Mouse (Mus musculus): Measurements from ENCODE around the gene Iqcf3. TPM values are rescaled to one million over a fixed set of nuclear protein-coding genes. Genes with fewer than 3 reads are reported as not detected.

The Iqcf3 gene
- polyA plus RNA-seq, 1 experiment, result not detected

DNA sequence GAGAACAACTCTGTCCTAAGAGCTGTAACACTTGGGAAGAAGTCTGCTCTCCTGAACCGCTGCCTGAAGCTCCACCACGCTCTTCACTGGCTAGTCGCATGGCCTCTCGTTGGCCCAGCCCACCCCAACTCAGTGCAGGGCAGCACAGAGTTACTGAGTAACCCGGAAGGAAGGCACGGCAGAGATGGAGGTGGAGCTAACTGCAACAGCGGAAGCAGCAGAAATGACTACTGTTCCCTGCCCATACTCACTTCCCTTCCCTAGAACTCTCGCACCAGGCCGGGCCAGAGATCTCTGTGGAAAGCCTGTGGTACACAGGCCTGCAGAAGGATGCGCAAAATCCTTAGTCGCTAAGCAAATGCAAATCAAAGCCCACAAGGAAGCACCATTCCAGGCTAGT, 5.0 kb upstream of the Iqcf3 start:
- DNase-seq (ENCODE audit: low read depth), result no peak
- TF ChIP-seq CTCF (IDR thresholded peaks at IDR 0.05; ENCODE audit: borderline replicate concordance, extremely low read depth, insufficient read depth, insufficient read length) (no peak), POLR2A (IDR thresholded peaks at IDR 0.05; ENCODE audit: borderline replicate concordance, extremely low read depth, insufficient read depth, insufficient read length, poor library complexity, severe bottlenecking) (no peak)

GRCm38 (mm10) chr9:106564025-106564424, 2.6 kb upstream of the Iqcf3 start:
- no peak for TF ChIP-seq CTCF (IDR thresholded peaks at IDR 0.05; ENCODE audit: borderline replicate concordance, extremely low read depth, insufficient read depth, insufficient read length)
- no peak for TF ChIP-seq POLR2A (IDR thresholded peaks at IDR 0.05; ENCODE audit: borderline replicate concordance, extremely low read depth, insufficient read depth, insufficient read length, poor library complexity, severe bottlenecking)
- no peak for DNase-seq (ENCODE audit: low read depth)

DNA sequence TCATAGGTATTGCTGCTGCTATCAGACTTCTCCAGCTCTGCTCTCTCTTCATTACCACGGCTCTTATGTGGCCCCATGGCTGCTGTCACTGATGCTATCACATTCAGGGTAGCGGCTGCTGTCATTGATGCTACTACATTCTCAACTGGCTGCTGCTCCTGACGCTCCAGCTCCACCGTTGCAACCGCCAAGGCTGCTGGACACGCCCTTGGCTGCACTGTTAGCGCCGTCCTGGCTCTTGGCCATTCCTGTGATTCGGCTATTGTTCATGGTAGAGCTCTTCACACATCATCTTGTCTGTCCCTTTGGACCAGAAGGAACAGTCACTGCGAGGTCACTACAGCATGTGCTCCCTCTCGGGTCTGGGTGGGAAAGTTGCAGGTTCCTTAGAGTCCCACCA, 860 bp upstream of the Iqcf3 start:
- TF ChIP-seq POLR2A (IDR thresholded peaks at IDR 0.05; ENCODE audit: borderline replicate concordance, extremely low read depth, insufficient read depth, insufficient read length, poor library complexity, severe bottlenecking) (no peak), CTCF (IDR thresholded peaks at IDR 0.05; ENCODE audit: borderline replicate concordance, extremely low read depth, insufficient read depth, insufficient read length) (no peak)
- DNase-seq (ENCODE audit: low read depth), result peak; percentile 2

GRCm38 (mm10) chr9:106534975-106535374, 26.5 kb downstream of the Iqcf3 start:
- no peak for DNase-seq (ENCODE audit: low read depth)

GRCm38 (mm10) chr9:106534296-106534695, 27.1 kb downstream of the Iqcf3 start:
- TF ChIP-seq CTCF (IDR thresholded peaks at IDR 0.05; ENCODE audit: borderline replicate concordance, extremely low read depth, insufficient read depth, insufficient read length), result no peak
- no peak for DNase-seq (ENCODE audit: low read depth)

More at GRCm38 (mm10) chr9:106534975-106535374, 26.5 kb downstream of the Iqcf3 start:
- no peak for TF ChIP-seq CTCF (IDR thresholded peaks at IDR 0.05; ENCODE audit: borderline replicate concordance, extremely low read depth, insufficient read depth, insufficient read length)
- no peak for TF ChIP-seq POLR2A (IDR thresholded peaks at IDR 0.05; ENCODE audit: borderline replicate concordance, extremely low read depth, insufficient read depth, insufficient read length, poor library complexity, severe bottlenecking)

DNA sequence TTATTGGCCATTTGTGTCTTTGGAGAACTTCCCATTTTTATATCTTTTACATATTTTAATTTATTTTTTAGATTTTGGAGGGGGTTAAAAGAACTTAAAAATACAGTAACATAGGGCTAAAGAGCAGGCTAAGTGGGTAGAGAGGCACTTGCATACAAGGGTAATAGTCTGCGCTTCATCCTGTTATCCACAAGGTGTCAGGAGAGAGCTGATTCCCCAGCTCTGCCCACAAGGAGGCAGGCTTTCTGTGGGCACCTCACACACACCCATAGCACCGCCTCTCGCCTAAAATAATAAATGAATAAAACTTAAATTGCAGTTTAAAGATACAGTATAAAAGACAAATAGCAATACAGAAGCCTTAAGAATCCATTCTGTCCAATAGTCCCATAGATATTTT, 29.6 kb downstream of the Iqcf3 start:
- DNase-seq (ENCODE audit: low read depth), result peak; percentile 64
- TF ChIP-seq POLR2A (IDR thresholded peaks at IDR 0.05; ENCODE audit: borderline replicate concordance, extremely low read depth, insufficient read depth, insufficient read length, poor library complexity, severe bottlenecking) (no peak), CTCF (IDR thresholded peaks at IDR 0.05; ENCODE audit: borderline replicate concordance, extremely low read depth, insufficient read depth, insufficient read length) (peak; percentile 94)

DNA sequence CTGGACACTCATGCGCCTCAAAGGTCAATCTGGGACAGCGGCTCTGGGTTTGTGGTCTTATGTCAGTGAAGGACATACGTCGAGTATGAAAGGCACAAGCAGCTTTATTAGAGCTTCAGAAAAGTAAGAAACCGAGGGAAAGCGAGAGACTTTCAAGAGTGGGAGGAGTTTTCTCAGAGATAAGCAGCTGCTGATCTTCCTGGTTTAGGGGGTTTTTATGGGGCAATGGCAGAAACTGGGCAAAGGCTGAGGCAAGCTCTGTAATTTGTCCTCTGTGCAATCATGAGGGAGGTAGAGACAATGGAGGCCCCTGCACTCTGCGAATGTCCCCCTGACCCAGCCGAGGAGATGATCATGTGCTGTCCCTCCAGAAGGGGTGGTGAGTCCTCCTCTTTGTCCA, 41.5 kb downstream of the Iqcf3 start:
- TF ChIP-seq CTCF (IDR thresholded peaks at IDR 0.05; ENCODE audit: borderline replicate concordance, extremely low read depth, insufficient read depth, insufficient read length) (no peak), POLR2A (IDR thresholded peaks at IDR 0.05; ENCODE audit: borderline replicate concordance, extremely low read depth, insufficient read depth, insufficient read length, poor library complexity, severe bottlenecking) (no peak)
- DNase-seq (ENCODE audit: low read depth), result no peak

DNA sequence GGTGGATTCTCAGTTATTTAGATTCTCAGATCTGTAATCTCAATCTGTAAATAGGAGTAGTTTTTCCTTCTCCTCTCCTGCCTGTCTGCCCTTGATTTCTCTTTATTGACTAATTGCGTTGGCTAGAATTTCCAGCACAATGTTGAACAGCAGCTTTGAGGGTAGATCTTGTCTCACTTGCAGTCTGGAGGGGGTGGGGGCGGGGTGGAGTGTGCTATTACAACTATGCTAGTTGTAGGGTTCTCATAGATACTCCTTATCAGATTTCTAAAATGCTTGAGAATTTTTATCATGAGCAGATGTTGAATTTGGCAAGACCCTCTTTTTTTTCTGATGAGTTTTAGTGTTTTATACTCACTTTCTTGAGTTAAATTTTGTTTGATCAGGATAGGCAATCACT, 42.0 kb downstream of the Iqcf3 start:
- TF ChIP-seq POLR2A (IDR thresholded peaks at IDR 0.05; ENCODE audit: borderline replicate concordance, extremely low read depth, insufficient read depth, insufficient read length, poor library complexity, severe bottlenecking) (no peak), CTCF (IDR thresholded peaks at IDR 0.05; ENCODE audit: borderline replicate concordance, extremely low read depth, insufficient read depth, insufficient read length) (no peak)
- DNase-seq (ENCODE audit: low read depth), result no peak

DNA sequence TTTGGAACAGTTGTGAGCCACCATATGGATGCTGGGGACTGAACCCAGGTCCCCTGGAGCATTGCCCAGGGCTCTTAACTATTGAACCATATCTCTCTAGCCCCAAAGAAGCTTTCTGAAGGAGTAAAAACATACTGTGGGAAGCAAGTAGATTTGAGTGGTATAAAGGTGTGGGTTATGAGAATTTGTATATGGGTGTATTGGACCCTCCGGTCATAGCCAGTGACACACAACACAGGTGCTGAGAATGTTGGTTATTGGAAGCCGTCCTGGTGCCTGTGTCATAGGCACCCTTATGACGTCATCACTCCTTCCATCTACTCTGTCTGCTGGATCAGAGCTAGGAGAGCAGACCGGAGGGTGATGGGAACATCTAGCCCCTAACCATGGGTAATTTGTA, 47.2 kb downstream of the Iqcf3 start, which contains the start of gene Iqcf5:
TSS of gene Iqcf5 (plus strand) at position 301 of the 400 bp plus-strand sequence.
- TF ChIP-seq POLR2A (IDR thresholded peaks at IDR 0.05; ENCODE audit: borderline replicate concordance, extremely low read depth, insufficient read depth, insufficient read length, poor library complexity, severe bottlenecking), result no peak
- no peak for TF ChIP-seq CTCF (IDR thresholded peaks at IDR 0.05; ENCODE audit: borderline replicate concordance, extremely low read depth, insufficient read depth, insufficient read length)
- DNase-seq (ENCODE audit: low read depth), result no peak

DNA sequence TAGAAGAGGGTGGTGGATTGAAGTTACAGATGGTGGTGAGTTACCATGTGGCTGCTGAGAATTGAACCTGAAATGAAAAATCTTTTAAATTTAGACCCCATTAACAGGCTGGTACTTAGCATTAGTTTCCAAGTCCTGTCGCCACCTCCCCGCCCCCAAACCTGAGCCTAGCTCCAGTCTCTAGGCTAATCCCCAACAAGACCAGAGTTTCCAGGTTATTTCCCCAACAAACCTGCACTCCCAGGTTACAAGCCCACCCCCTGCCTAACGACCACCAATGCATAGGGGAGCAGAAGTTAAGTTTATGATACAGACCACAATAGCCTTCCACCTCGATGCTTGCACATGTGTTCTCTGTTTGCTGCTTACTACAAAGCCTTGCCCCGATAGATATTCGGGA, 47.9 kb downstream of the Iqcf3 start:
- DNase-seq (ENCODE audit: low read depth), result no peak
- TF ChIP-seq POLR2A (IDR thresholded peaks at IDR 0.05; ENCODE audit: borderline replicate concordance, extremely low read depth, insufficient read depth, insufficient read length, poor library complexity, severe bottlenecking) (no peak), CTCF (IDR thresholded peaks at IDR 0.05; ENCODE audit: borderline replicate concordance, extremely low read depth, insufficient read depth, insufficient read length) (no peak)

DNA sequence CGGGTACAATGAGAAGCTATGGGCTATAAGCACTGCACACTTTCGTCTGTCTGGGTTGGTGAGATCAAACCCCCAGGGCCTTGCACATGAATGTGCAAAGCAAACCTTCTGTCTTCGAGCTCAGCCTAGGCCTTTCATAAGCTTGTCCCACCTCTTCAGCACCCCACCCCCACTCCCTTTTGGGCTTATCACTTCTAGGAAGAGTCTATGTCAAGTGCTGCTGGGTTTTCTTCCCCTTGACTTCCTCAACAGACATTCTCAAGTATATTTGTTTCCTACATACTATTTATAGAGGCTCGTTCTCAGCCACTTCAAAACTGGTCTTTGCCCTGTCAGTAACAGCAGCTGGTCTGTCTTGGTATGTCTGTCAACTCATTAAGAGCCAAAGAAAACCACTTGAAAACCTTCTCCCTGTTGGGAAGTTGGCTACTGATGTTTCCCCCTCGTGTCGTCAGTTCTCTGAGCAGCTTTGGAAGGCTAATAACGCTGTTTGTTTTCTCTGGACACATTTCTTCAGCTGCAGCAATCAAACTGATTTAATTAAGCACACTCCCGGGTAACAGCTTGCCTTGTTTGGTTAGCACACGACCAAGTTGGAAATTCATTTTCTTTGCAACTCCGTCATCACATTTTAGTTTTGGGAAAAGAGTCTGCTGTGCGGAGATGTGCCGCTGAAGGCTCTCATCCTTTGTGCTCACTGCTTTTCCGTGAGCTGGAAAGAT, 48.5 kb downstream of the Iqcf3 start:
- DNase-seq (ENCODE audit: low read depth), result peak; percentile 56

DNA sequence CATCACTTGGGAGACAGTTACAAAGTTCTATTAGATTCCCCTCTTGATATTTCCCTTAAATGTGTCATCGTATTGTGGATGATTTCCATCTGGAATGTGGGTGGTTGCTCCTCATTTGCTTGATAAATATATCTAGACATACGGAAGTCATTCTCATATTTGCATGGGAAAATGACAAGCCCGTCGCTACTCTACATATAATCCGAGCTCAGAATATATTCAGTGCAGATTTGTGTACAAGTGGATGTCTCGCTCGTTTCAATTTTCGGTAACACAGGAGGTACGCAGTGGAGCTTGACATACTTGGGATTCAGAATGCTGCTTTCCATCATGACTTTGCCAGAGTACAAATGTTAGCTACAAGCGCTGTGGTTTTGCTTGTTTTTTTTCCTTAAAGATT, 52.1 kb downstream of the Iqcf3 start:
- TF ChIP-seq CTCF (IDR thresholded peaks at IDR 0.05; ENCODE audit: borderline replicate concordance, extremely low read depth, insufficient read depth, insufficient read length) (no peak), POLR2A (IDR thresholded peaks at IDR 0.05; ENCODE audit: borderline replicate concordance, extremely low read depth, insufficient read depth, insufficient read length, poor library complexity, severe bottlenecking) (no peak)
- DNase-seq (ENCODE audit: low read depth), result no peak

More for the DNA sequence above, 48.5 kb downstream of the Iqcf3 start:
- TF ChIP-seq CTCF (IDR thresholded peaks at IDR 0.05; ENCODE audit: borderline replicate concordance, extremely low read depth, insufficient read depth, insufficient read length) (no peak), POLR2A (IDR thresholded peaks at IDR 0.05; ENCODE audit: borderline replicate concordance, extremely low read depth, insufficient read depth, insufficient read length, poor library complexity, severe bottlenecking) (no peak)
